Mouse (Mus musculus): Measurements from ENCODE around the gene Samd11. TPM values are rescaled to one million over a fixed set of nuclear protein-coding genes. Genes with fewer than 3 reads are reported as not detected.

Samd11 gene
- polyA plus RNA-seq, 1 experiment from 2014 or later = 10.3 TPM

DNA sequence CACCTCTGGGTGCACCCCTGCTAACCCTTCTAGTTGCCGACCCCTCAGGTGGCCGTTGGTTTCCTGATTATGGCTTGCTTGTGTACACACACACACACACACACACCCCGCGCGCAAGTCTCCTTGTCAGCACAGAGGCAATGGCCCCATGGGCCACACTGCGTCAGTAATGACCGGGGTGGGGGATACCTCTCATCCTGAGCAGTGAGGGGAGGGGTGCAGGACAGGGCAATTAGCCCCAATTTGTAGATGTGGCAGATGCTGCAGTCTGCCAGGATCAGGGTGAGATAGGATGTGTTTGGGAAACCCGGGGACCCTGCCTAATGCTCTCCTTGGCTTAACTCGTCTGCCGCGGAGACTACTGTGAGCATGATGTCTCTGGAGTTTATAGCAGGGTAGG is 5.9 kb downstream of the Samd11 start:
- peaks cover 63% of the 10 kb centered on the region for H3K36me3 ChIP-seq (replicated peaks; ENCODE audit: insufficient read depth, low read length)
- H3K4me2 ChIP-seq (ENCODE audit: low read depth, low read length) = no peak overlapping the region
- peaks cover 20% of the 10 kb centered on the region for H3K4me1 ChIP-seq (ENCODE audit: insufficient read depth)
- WGBS (ENCODE audit: insufficient replicate concordance) = 65% methylated on average over 11 of the region's 11 CpGs
- DNase-seq (no peak), ATAC-seq (no peak)
- H3K9ac ChIP-seq (replicated peaks) = no peak overlapping the region
- no peak overlapping the region for H3K4me3 ChIP-seq (ENCODE audit: low read depth, low read length)
- H3K9me3 ChIP-seq (ENCODE audit: low read length) = no peaks in the 10 kb centered on the region
- no peak overlapping the region for H3K27ac ChIP-seq (ENCODE audit: low read depth)
- TF ChIP-seq EP300 (IDR thresholded peaks at IDR 0.05; ENCODE audit: low read depth) (no peak), CTCF (IDR thresholded peaks at IDR 0.05; ENCODE audit: low read depth) (no peak)
- H3K27me3 ChIP-seq (ENCODE audit: insufficient read depth, low read length) = peaks cover 8% of the 10 kb centered on the region

DNA sequence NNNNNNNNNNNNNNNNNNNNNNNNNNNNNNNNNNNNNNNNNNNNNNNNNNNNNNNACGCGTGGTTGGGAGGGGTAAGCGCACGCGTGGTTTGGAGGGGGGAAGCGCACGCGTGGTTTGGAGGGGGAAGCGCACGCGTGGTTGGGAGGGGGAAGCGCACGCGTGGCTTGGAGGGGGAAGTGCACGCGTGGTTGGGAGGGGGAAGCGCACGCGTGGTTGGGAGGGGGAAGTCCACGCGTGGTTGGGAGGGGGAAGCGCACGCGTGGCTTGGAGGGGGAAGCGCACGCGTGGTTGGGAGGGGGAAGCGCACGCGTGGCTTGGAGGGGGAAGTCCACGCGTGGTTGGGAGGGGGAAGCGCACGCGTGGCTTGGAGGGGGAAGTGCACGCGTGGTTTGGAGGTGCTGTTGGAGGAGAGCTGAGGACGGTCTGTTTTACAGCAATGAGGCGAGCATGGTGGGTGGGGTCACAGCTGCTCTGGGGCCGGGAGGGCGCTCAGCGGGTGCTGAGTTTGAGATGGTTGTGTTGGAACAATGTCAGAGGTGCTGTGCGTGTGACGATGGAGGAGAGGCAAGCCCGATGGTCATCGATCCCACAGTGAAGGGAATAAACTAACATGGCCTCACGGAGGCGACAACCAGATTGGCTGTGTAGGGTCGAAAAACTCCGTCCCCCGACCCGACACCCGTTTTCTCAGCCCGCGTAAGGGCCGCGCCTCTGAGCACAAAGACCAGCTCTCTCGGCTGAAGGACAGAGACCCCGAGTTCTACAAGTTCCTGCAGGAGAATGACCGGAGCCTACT is 18.6 kb downstream of the Samd11 start:
- Histone ChIP-seq H3K27ac (ENCODE audit: low read depth) (no peak overlapping the region; the same call in 1 of the 2 replicates), H3K9me3 (ENCODE audit: low read length) (no peaks in the 10 kb centered on the region), H3K27me3 (ENCODE audit: insufficient read depth, low read length) (no peaks in the 10 kb centered on the region), H3K4me2 (ENCODE audit: low read depth, low read length) (peak overlapping the region; percentile 99), H3K9ac (replicated peaks) (peak overlapping the region; percentile 18; the same call in 1 of the 2 replicates), H3K4me1 (ENCODE audit: insufficient read depth) (peaks cover 12% of the 10 kb centered on the region), H3K36me3 (replicated peaks; ENCODE audit: insufficient read depth, low read length) (peaks cover 42% of the 10 kb centered on the region), H3K4me3 (ENCODE audit: low read depth, low read length) (peak overlapping the region; percentile 92)
- TF ChIP-seq CTCF (IDR thresholded peaks at IDR 0.05; ENCODE audit: low read depth) (no peak), EP300 (IDR thresholded peaks at IDR 0.05; ENCODE audit: low read depth) (no peak)
- WGBS (ENCODE audit: insufficient replicate concordance) = 27% methylated on average over 47 of the region's 60 CpGs
- DNase-seq (peak; percentile 60), ATAC-seq (no peak)

DNA sequence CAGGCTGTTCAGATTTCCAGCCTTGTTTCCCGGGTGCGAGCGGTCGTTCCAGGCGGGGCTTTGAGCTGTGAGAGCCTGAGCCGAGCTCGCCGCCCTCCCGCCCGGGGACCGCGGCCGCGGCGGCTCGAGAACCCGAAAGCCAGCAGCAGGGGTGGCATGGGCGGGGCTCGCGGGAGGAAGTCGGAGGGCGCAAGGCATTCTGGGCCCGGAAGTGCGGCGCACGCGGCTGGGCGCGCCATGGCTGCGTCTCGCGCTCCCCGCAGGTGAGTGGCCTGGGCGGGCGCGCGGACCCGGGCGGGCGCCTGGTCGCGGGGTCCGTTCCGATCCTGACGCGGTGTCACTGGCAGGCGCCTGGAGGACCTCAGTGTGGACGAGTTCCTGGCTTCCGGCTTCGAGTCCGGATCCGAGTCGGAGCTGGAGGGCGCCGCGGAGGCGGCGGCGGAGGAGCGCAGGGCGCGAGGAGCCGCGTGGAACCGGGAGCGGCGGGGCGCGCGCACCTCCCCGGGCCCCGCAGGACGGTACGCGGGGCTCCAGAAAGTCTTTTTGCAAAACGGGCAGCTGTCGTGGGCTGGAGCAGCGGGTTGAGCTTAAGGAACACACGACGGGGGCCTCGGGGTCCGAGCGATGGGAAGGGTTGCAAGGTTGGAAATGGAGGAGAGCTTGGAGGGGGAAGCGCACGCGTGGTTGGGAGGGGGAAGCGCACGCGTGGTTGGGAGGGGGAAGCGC is 19.5 kb downstream of the Samd11 start, which contains the start of gene Noc2l:
Gene Noc2l, plus strand, starts transcription at position 203 of the 726 bp plus-strand sequence.
- Histone ChIP-seq H3K9me3 (ENCODE audit: low read length) (no peaks in the 10 kb centered on the region), H3K4me3 (ENCODE audit: low read depth, low read length) (peak within 1 kb of the TSS; percentile 92), H3K9ac (replicated peaks) (peak within 1 kb of the TSS; percentile 80), H3K4me1 (ENCODE audit: insufficient read depth) (peaks cover 12% of the 10 kb centered on the region), H3K36me3 (replicated peaks; ENCODE audit: insufficient read depth, low read length) (peaks cover 38% of the 10 kb centered on the region), H3K4me2 (ENCODE audit: low read depth, low read length) (peak within 1 kb of the TSS; percentile 99), H3K27ac (ENCODE audit: low read depth) (peak within 1 kb of the TSS; percentile 95), H3K27me3 (ENCODE audit: insufficient read depth, low read length) (no peaks in the 10 kb centered on the region)
- TF ChIP-seq CTCF (IDR thresholded peaks at IDR 0.05; ENCODE audit: low read depth) (peak; percentile 10; the same call in 1 of the 2 replicates), EP300 (IDR thresholded peaks at IDR 0.05; ENCODE audit: low read depth) (no peak)
- WGBS (ENCODE audit: insufficient replicate concordance) = under 1% methylated on average over 73 of the region's 90 CpGs
- DNase-seq (peak; percentile 96), ATAC-seq (peak; percentile 93)

GRCm38 (mm10) chr4:156235360-156235770 is 20.1 kb downstream of the Samd11 start:
- Histone ChIP-seq H3K27ac (ENCODE audit: low read depth) (peak overlapping the region; percentile 95), H3K9ac (replicated peaks) (peak overlapping the region; percentile 80), H3K4me2 (ENCODE audit: low read depth, low read length) (peak overlapping the region; percentile 99), H3K27me3 (ENCODE audit: insufficient read depth, low read length) (no peaks in the 10 kb centered on the region), H3K4me3 (ENCODE audit: low read depth, low read length) (peak overlapping the region; percentile 92), H3K9me3 (ENCODE audit: low read length) (no peaks in the 10 kb centered on the region), H3K4me1 (ENCODE audit: insufficient read depth) (peaks cover 12% of the 10 kb centered on the region), H3K36me3 (replicated peaks; ENCODE audit: insufficient read depth, low read length) (peaks cover 36% of the 10 kb centered on the region)
- under 1% methylated on average over 15 of the region's 15 CpGs for WGBS (ENCODE audit: insufficient replicate concordance)
- no peak for DNase-seq
- TF ChIP-seq EP300 (IDR thresholded peaks at IDR 0.05; ENCODE audit: low read depth) (no peak), CTCF (IDR thresholded peaks at IDR 0.05; ENCODE audit: low read depth) (peak; percentile 42)
- ATAC-seq = peak; percentile 48

DNA sequence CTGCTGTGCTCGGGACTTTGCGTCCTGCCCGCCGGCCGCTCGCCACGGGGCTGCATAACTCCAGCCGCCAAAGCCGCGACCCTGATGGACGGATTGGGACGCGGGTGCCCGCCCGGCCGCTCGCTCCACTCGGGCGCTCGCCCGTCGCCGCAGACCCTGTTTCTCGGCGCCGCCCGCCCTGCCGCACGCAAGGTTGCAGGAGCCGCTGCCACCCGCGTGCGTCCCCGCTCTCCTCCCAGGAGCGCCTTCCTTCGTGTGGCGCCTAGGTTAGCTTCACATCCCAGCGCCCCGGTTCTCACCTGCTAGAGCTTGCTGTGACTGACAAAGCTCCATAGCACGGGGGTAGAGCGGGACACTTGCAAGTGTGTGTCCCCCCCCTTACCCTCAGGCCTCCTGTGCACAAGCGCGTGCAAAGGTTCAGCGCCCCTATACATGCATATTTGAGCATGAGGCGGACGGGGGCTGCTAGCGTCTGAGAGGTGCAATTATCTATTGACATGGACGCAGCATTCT is 20.7 kb downstream of the Samd11 start, which contains the start of gene Plekhn1:
Gene Plekhn1, minus strand, starts transcription at position 157 of the 513 bp plus-strand sequence.
- H3K4me3 ChIP-seq (ENCODE audit: low read depth, low read length) = peak within 1 kb of the TSS; percentile 92
- under 1% methylated on average over 19 of the region's 48 CpGs for WGBS (ENCODE audit: insufficient replicate concordance)
- H3K27ac ChIP-seq (ENCODE audit: low read depth) = peak within 1 kb of the TSS; percentile 95
- H3K9ac ChIP-seq (replicated peaks) = peak within 1 kb of the TSS; percentile 80
- peaks cover 12% of the 10 kb centered on the region for H3K4me1 ChIP-seq (ENCODE audit: insufficient read depth)
- H3K9me3 ChIP-seq (ENCODE audit: low read length) = no peaks in the 10 kb centered on the region
- peak within 1 kb of the TSS; percentile 99 for H3K4me2 ChIP-seq (ENCODE audit: low read depth, low read length)
- no peaks in the 10 kb centered on the region for H3K27me3 ChIP-seq (ENCODE audit: insufficient read depth, low read length)
- no peak for TF ChIP-seq CTCF (IDR thresholded peaks at IDR 0.05; ENCODE audit: low read depth)
- no peak for TF ChIP-seq EP300 (IDR thresholded peaks at IDR 0.05; ENCODE audit: low read depth)
- peak; percentile 22 for ATAC-seq
- peak; percentile 77 for DNase-seq
- peaks cover 31% of the 10 kb centered on the region for H3K36me3 ChIP-seq (replicated peaks; ENCODE audit: insufficient read depth, low read length)

Measured in liver, postnatal 0 days (tissue).